In the genomic region with DNA sequence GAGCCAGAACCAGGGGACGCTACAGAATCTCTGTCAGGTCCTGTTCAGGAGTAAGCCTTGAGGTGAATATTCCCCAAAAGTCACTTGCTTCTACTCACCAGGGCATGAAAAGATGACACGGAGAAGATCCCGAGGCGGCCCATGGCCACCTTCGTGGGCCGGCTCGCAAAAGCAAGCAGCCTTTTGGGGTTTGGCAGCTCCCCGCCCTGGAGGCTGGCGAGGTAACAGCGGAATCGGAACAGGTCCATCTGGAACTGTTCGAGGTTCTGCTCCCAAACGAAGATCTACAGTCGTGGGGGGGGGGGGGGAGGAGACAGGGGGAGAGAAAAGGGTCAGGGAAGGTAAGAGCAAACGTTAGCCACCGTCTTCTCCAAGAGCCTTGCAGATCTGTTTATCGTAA, we compare ENCODE assay signal across 20 mouse cellular contexts.
DNase-seq lines count a peak whose midpoint lies in the region; ATAC-seq and TF ChIP-seq lines count a peak whose summit lies in the region.
"Had no signal": no experiment of that assay in that cellular context is flagged by ENCODE, and none has a peak within 500 bp of the region (broad histone marks: within the 10 kb centered on the region; RNA-seq: fewer than 3 reads in every experiment).

No protein-coding gene starts in this region.

- H3K4me3 ChIP-seq in E14TG2a.4 (replicated peaks; ENCODE audit: low read length), result peak overlapping the region; percentile 58; the same call in 1 of the 2 replicates
- H3K4me3 ChIP-seq: embryonic facial prominence, embryonic 10.5 days; forebrain, embryonic 13.5 days; gastrocnemius, adult 2 months; heart, embryonic 12.5 days had no signal

- ATAC-seq in cerebellum, adult (ENCODE audit: insufficient number of reproducible peaks, low FRiP score, low TSS enrichment), result peak; percentile 38; the same call in 1 of the 2 replicates
- ATAC-seq: CD4-positive, CD25-positive, alpha-beta regulatory T cell, adult 4 months; forebrain, embryonic 13.5 days; forebrain, postnatal 0 days; hindbrain, embryonic 16.5 days; inflammation-experienced regulatory T-cells, adult 6 months; intestine, postnatal 0 days had no signal

- peaks cover 95% of the 10 kb centered on the region for H3K4me1 ChIP-seq in E14TG2a.4 (replicated peaks; ENCODE audit: low read depth, low read length)

- DNase-seq in cerebellum, postnatal 10 days, result no peak
- peak; percentile 62 for DNase-seq in cerebellum, adult 8-10 months
- DNase-seq in cerebellum, postnatal 36 days, result peak; percentile 54 to 64
- no peak for DNase-seq in thymus, postnatal 36 days
- no peak for DNase-seq in thymus, postnatal 0 days (ENCODE audit: low spot score)
- DNase-seq: adrenal gland, postnatal 10 days; B cell, adult 2 months; forebrain, postnatal 0 days; gastrocnemius, adult 2 months; gastrocnemius, postnatal 25 days; kidney, adult 8-10 months had no signal

- no peak for TF ChIP-seq CTCF in E14TG2a.4 (conservative IDR thresholded peaks at IDR 0.05; ENCODE audit: low read length)

- H3K27me3 ChIP-seq in E14TG2a.4 (ENCODE audit: insufficient read depth, low read length), result peaks cover 4% of the 10 kb centered on the region
- H3K27me3 ChIP-seq: forebrain, embryonic 13.5 days; heart, embryonic 12.5 days had no signal

- H3K9me3 ChIP-seq in E14TG2a.4 (ENCODE audit: low read length), result no peaks in the 10 kb centered on the region
- H3K9me3 ChIP-seq: heart, embryonic 12.5 days had no signal

- H3K36me3 ChIP-seq in E14TG2a.4 (ENCODE audit: insufficient read depth, low read length), result peaks cover 2% of the 10 kb centered on the region

Comparison
In these comparisons a context has a peak if more than half of its experiments do, and no peak if none do; other contexts are left out.
1. DNase-seq: peak in cerebellum, adult 8-10 months (single experiment) and cerebellum, postnatal 36 days (2 of 2); none in cerebellum, postnatal 10 days (0 of 2), thymus, postnatal 36 days (0 of 2) and thymus, postnatal 0 days (single experiment).